Mouse (Mus musculus): ENCODE data around the gene Hist2h2aa2. TPM values are rescaled to one million over a fixed set of nuclear protein-coding genes. Genes with fewer than 3 reads are reported as not detected.
"Not testable (repeated sequence)": the region's sequence is repeated elsewhere in the genome, so short reads cannot be mapped to it uniquely, and the experiment has no call there.

The Hist2h2aa2 gene
- polyA plus RNA-seq (2015; fragmentation: Nextera tagmentation; extraction: Ambion mirVana) = 75.5 and 102 TPM in 2 replicates

DNA sequence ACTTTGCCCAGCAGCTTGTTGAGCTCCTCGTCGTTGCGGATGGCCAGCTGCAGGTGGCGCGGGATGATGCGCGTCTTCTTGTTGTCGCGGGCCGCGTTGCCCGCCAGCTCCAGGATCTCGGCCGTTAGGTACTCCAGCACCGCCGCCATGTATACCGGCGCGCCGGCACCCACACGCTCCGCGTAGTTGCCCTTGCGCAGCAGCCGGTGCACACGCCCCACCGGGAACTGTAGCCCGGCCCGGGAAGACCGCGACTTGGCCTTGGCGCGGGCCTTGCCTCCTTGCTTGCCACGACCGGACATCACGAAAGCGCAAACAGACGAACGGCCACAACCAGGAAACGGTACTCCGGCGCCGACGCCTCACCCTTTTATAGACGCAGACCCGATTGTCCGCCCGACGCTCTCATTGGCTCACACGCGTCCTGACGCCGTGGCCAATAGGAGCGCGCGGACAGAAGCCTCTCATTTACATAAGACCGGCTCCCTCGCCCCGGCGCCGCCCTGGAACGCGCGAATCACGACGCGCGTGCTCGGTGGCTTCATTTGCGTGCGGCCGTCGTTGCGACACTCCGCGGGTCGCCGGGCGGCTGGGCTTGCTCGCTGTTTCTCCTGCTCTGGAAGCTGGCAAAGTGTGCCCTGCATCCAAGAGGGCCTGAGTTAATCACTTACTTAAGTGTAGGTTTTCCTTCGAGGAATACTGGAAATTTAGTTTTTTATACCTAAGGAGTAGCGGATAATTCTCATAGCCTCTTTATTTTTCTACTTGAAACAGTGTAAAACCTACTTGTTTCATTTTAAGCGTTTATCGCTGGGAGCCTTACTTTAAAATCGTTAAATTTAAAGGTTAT is at the start of gene Hist2h2aa2:
Hist2h2aa2 (minus strand) TSS at position 328 of the 850 bp plus-strand sequence.
- H3K4me2 ChIP-seq (replicated peaks) = peak within 1 kb of the TSS; percentile 46
- not testable (repeated sequence) for H3K36me3 ChIP-seq, H3K9me3 ChIP-seq, H3K27me3 ChIP-seq
- peaks cover 35% of the 10 kb centered on the region for H3K4me1 ChIP-seq (replicated peaks)
- H3K27ac ChIP-seq = peak within 1 kb of the TSS; percentile 83
- 3% methylated on average over 40 of the region's 85 CpGs for WGBS
- peak; percentile 83 for ATAC-seq
- H3K9ac ChIP-seq (replicated peaks) = peak within 1 kb of the TSS; percentile 55
- H3K4me3 ChIP-seq (replicated peaks) = peak within 1 kb of the TSS; percentile 41

DNA sequence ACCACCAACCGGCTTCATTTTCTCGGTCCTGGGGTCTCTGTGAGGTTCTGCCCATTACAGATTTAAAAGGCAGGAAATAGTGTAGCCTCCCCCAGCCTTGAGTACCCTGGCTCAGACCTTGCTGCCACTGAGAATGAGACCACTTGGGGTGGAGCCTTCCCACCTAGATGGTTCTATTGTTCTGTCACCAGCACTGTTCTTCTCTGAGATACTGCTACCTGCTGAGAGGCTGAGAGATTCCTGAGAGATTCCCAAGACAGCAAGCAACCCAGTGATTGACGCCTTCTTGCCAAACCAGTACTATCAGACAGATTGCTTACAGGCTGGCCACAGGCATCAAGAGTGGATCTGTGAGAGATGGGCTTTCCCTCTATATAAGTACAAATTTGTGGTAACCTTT is 49.1 kb upstream of the Hist2h2aa2 start:
- no peak overlapping the region for H3K27ac ChIP-seq
- no peaks in the 10 kb centered on the region for H3K4me1 ChIP-seq (replicated peaks)
- no peak for ATAC-seq
- H3K9me3 ChIP-seq = no peaks in the 10 kb centered on the region
- WGBS = 70% methylated on average over 3 of the region's 3 CpGs
- peaks cover 17% of the 10 kb centered on the region for H3K27me3 ChIP-seq
- no peak overlapping the region for H3K4me3 ChIP-seq (replicated peaks)
- no peak overlapping the region for H3K9ac ChIP-seq (replicated peaks)
- no peak overlapping the region for H3K4me2 ChIP-seq (replicated peaks)
- no peaks in the 10 kb centered on the region for H3K36me3 ChIP-seq

DNA sequence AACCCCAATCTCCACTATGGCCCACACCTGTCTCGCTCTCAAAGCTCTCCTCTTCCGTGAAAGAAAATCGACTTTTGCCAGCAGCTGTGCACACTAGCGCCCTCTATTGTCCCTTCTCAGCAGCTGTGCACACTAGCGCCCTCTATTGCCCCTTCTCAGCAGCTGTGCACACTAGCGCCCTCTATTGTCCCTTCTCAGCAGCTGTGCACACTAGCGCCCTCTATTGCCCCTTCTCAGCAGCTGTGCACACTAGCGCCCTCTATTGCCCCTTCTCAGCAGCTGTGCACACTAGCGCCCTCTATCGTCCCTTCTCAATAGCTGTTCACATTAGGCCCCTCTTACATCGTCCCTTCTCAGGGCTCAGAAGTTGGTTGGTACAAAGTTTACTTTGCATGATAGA is 47.3 kb upstream of the Hist2h2aa2 start:
- not testable (repeated sequence) for H3K4me1 ChIP-seq (replicated peaks); H3K4me3 ChIP-seq (replicated peaks); H3K4me2 ChIP-seq (replicated peaks); H3K9me3 ChIP-seq; H3K27ac ChIP-seq; H3K36me3 ChIP-seq; ATAC-seq; H3K9ac ChIP-seq (replicated peaks)
- peaks cover 35% of the 10 kb centered on the region for H3K27me3 ChIP-seq
- WGBS = 91% methylated on average over 11 of the region's 11 CpGs

DNA sequence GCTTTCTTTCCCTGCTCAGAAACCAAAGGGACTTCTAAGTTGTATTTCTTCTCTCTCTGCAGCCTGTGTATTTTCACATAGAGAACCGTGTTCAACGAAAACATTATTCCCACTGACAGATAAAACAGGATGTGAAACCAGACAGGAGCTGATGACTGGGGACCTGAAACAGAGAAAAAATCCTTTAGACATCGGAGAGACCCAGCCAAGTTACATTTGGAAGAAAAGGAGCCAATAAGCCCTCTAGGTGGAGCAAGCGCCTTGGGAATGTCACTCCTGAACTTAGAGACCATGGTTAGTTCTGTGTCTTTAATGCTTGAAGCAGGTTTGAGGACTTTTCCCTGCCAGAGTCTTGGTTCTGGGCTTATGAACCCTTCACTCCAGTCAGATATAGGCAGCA is 44.4 kb upstream of the Hist2h2aa2 start:
- no peak overlapping the region for H3K9ac ChIP-seq (replicated peaks)
- H3K27me3 ChIP-seq = peaks cover 51% of the 10 kb centered on the region
- no peak for ATAC-seq
- no peaks in the 10 kb centered on the region for H3K36me3 ChIP-seq
- H3K4me3 ChIP-seq (replicated peaks) = no peak overlapping the region
- H3K4me2 ChIP-seq (replicated peaks) = no peak overlapping the region
- no peak overlapping the region for H3K27ac ChIP-seq
- no peaks in the 10 kb centered on the region for H3K9me3 ChIP-seq
- H3K4me1 ChIP-seq (replicated peaks) = no peaks in the 10 kb centered on the region
- WGBS = 27% methylated on average over 4 of the region's 4 CpGs

DNA sequence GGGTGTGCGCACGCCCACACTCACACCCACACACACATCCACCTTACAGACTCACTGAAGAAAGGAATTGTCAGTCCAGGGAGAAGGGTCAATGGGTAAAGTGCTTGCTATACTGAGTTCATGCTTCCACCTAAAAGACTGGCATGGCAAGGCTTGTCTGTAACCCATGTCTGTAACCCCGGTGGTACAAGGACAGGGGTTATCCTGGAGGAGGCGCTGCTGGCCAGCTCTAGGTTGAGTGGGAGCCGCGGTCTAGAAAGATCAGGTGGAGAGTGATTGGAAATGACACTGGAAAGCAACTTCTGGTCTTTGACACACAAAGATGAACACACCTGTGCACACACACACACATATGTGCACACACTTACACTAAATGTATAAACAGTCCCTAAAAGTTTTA is 40.6 kb upstream of the Hist2h2aa2 start:
- Histone ChIP-seq H3K4me1 (replicated peaks) (peaks cover 9% of the 10 kb centered on the region), H3K9me3 (no peaks in the 10 kb centered on the region), H3K9ac (replicated peaks) (peak overlapping the region; percentile 4; the same call in 1 of the 2 replicates), H3K4me2 (replicated peaks) (no peak overlapping the region), H3K4me3 (replicated peaks) (no peak overlapping the region), H3K27ac (no peak overlapping the region), H3K36me3 (no peaks in the 10 kb centered on the region), H3K27me3 (peaks cover 54% of the 10 kb centered on the region)
- 56% methylated on average over 6 of the region's 6 CpGs for WGBS
- ATAC-seq = no peak

DNA sequence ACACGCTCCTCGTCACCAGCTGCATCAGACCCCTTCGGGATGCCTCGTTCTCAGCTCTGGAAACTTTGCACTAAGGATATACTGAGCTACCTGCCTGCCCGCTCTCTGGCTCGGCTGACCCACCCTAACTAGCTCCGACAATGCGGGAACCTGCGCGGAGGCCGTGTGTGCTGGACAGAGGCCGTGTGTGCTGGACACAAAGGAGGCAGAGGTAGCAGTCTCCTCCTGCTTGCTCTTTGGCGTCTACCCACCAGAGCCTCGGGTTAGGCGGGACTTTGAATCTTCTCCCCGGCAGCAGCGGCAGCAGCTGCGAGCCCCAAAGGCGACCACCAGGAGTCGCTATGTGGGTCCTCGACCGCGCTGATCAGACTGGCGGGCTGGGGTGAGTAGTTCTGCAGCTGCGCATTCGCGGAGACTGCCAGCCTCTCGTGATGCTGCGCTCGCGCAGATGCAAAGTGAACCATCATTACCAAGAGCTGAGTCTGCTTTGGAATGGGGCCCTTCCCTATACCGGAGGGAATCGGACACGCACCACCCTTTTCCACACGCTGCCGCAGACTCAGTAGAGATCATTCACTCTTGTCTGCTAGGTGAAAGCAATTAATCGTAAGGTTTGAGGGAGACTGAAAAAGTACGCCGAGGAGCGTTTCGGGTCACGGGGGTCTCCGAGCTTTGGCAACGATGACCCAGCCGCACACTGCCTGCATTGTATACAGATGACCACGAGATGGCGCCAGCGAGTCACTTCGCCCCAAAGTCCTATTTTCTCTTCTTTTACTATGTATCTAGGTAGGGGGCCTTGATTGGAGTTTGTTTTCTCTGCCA is 37.9 kb upstream of the Hist2h2aa2 start:
- H3K9me3 ChIP-seq = no peaks in the 10 kb centered on the region
- ATAC-seq = peak; percentile 99
- H3K36me3 ChIP-seq = no peaks in the 10 kb centered on the region
- peak overlapping the region; percentile 66 for H3K4me2 ChIP-seq (replicated peaks)
- H3K9ac ChIP-seq (replicated peaks) = peak overlapping the region; percentile 69
- peak overlapping the region; percentile 82 for H3K27ac ChIP-seq
- H3K4me1 ChIP-seq (replicated peaks) = peaks cover 9% of the 10 kb centered on the region
- H3K4me3 ChIP-seq (replicated peaks) = peak overlapping the region; percentile 44
- under 1% methylated on average over 49 of the region's 49 CpGs for WGBS
- peaks cover 29% of the 10 kb centered on the region for H3K27me3 ChIP-seq

DNA sequence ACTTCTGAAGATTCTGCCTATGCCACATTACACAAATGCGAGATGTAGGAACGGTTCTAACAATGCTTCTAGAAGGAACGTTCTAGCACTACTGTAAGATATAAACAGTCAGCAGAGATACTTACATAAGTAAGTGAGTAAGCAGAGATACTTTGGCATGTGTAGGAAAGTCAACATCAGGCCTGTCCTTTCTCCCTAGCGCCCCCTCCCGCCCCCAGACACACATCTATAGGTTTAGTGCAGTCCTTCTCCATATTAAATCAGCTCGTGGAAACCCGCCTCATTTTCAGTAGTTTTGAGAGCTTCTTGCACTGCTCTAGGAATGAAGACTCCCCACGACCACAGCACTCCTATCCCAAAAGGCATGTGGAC is 37.3 kb upstream of the Hist2h2aa2 start:
- peak overlapping the region; percentile 66 for H3K4me2 ChIP-seq (replicated peaks)
- peak overlapping the region; percentile 44 for H3K4me3 ChIP-seq (replicated peaks)
- H3K4me1 ChIP-seq (replicated peaks) = peaks cover 9% of the 10 kb centered on the region
- ATAC-seq = no peak; the same call in 1 of the 2 replicates
- H3K36me3 ChIP-seq = no peaks in the 10 kb centered on the region
- H3K27me3 ChIP-seq = peaks cover 23% of the 10 kb centered on the region
- 16% methylated on average over 8 of the region's 8 CpGs for WGBS
- no peaks in the 10 kb centered on the region for H3K9me3 ChIP-seq
- peak overlapping the region; percentile 69 for H3K9ac ChIP-seq (replicated peaks)
- peak overlapping the region; percentile 82 for H3K27ac ChIP-seq

DNA sequence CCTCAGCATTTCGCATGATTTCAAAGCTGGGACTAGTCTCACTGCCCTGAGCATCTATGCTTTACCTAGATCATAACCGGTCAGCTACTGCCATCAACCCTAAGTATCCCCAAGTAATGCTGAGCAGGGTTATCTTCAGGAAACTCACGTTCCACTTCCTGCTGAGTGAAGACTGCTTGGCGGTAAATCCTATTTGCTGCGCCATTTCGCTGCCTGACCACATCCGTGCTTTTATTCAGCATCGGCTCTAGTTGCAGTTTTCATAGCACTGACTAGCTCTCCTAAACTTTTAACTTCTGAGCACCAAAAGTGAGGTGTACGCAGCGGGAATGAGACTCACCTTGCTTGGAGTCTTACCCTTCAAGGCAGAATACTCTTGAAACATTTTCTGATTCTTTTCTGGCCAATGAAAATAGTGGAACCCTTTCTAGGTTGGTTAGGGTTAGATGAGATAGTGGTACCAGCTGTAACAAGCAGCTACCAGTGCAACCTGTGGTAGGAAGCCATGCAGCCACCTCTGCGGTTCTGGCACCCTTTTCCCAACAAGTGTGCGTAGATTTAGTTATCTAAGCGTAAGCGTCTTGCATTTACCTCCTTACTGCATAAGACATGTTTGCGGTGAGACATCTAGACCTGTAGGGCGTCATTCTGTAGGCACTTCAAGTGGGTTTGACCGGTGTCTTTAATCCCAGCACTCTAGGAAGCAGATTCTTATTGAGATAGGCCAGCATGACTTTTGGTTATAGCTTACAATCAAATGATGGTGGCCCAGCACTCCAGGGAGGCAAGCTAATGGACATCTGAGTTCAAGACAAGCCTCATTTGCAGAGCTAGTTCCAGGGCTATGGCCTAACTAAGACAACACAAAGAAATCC is 33.8 kb upstream of the Hist2h2aa2 start:
- ATAC-seq = no peak

DNA sequence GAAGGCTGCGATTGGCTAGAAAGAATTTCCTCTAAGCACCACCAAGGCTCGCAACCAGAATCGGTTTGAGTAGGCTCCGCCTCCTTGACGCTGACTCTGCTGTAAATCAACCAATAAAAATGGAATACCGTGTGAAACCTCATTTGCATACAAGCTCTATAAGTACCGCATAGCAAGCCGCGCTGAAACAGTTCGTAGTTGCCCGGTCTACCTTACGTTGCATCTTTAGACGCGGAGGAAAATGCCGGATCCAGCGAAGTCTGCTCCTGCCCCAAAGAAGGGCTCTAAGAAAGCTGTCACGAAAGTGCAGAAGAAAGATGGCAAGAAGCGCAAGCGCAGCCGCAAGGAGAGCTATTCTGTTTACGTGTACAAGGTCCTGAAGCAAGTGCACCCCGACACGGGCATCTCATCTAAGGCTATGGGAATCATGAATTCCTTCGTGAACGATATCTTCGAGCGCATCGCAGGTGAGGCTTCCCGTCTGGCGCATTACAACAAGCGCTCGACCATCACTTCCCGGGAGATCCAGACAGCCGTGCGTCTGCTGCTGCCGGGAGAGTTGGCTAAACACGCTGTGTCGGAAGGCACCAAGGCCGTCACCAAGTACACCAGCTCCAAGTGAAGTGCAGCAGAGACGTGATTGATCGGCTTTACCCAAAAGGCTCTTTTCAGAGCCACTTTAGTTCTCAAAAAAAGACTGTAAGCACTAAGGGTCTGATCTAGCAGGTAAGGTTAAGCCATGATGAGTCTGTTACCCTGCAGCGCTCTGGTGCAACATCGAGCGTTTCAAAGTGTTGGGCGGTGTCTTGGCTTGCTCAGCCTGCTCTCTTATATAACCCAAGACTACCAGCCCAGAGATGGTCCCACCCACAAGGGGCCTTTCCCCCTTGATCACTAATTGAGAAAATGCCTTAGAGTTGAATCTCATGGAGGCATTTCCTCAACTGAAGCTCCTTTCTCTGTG is 29.7 kb upstream of the Hist2h2aa2 start, which contains the start of gene Hist2h2bb:
Hist2h2bb (plus strand) TSS at position 242 of the 964 bp plus-strand sequence.
- H3K4me1 ChIP-seq (replicated peaks) = peaks cover 18% of the 10 kb centered on the region
- H3K27me3 ChIP-seq = no peaks in the 10 kb centered on the region
- peak; percentile 96 for ATAC-seq
- peak within 1 kb of the TSS; percentile 50 for H3K4me3 ChIP-seq (replicated peaks)
- WGBS = under 1% methylated on average over 45 of the region's 45 CpGs
- H3K27ac ChIP-seq = peak within 1 kb of the TSS; percentile 93
- no peaks in the 10 kb centered on the region for H3K9me3 ChIP-seq
- peak within 1 kb of the TSS; percentile 73 for H3K9ac ChIP-seq (replicated peaks)
- peak within 1 kb of the TSS; percentile 77 for H3K4me2 ChIP-seq (replicated peaks)
- no peaks in the 10 kb centered on the region for H3K36me3 ChIP-seq

More for the DNA sequence above, 33.8 kb upstream of the Hist2h2aa2 start:
- peaks cover 15% of the 10 kb centered on the region for H3K4me1 ChIP-seq (replicated peaks)
- H3K9ac ChIP-seq (replicated peaks) = no peak overlapping the region
- H3K4me2 ChIP-seq (replicated peaks) = no peak overlapping the region
- H3K27me3 ChIP-seq = peaks cover 7% of the 10 kb centered on the region; the same call in 1 of the 2 replicates
- H3K27ac ChIP-seq = no peak overlapping the region
- H3K4me3 ChIP-seq (replicated peaks) = no peak overlapping the region
- H3K36me3 ChIP-seq = no peaks in the 10 kb centered on the region
- H3K9me3 ChIP-seq = no peaks in the 10 kb centered on the region
- 89% methylated on average over 17 of the region's 17 CpGs for WGBS

DNA sequence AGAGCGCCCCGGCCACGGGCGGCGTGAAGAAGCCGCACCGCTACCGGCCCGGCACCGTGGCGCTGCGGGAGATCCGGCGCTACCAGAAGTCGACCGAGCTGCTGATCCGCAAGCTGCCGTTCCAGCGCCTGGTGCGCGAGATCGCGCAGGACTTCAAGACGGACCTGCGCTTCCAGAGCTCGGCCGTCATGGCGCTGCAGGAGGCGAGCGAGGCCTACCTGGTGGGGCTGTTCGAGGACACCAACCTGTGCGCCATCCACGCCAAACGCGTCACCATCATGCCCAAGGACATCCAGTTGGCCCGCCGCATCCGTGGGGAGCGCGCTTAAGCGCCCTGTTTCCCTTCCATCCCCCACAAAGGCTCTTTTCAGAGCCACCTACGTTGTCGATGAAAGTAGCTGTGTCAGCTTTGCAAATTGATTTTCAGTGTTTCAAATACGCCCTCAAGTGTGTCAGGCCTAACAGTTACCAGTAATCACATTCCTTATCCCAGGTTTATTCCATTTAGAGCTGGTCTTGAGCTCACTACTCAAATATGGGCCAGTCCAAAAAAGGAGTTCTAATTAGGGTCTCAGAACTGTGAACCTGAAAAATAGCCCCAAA is 28.8 kb upstream of the Hist2h2aa2 start:
- peak; percentile 73 for ATAC-seq
- not testable (repeated sequence) for H3K36me3 ChIP-seq, H3K9me3 ChIP-seq, H3K27me3 ChIP-seq
- Histone ChIP-seq H3K9ac (replicated peaks) (peak overlapping the region; percentile 67), H3K27ac (peak overlapping the region; percentile 93), H3K4me2 (replicated peaks) (peak overlapping the region; percentile 77), H3K4me1 (replicated peaks) (peaks cover 28% of the 10 kb centered on the region), H3K4me3 (replicated peaks) (peak overlapping the region; percentile 50)
- WGBS = 0% methylated on average over 13 of the region's 44 CpGs

All from midbrain, embryonic 13.5 days (tissue).